Mouse (Mus musculus) hindbrain, embryonic 10.5 days (tissue): ENCODE results near the gene Zfp597. TPM values are rescaled to one million over a fixed set of nuclear protein-coding genes. Genes with fewer than 3 reads are reported as not detected.

Experiments
- polyA plus RNA-seq: library from polyadenylated mRNA; unstranded; fragments of >200 nt; fragmentation: Nextera tagmentation; extraction: Ambion mirVana; gene quantifications from 2 replicates; pipeline ENCODE4 v1.2.1, GENCODE M21; 2016

Zfp597 gene
- polyA plus RNA-seq, 1 experiment from 2014 or later, result 6.1 TPM

Other genes starting within 250 kb of the Zfp597 start
- gene Mefv, start 166.5 kb downstream of the Zfp597 start, polyA plus RNA-seq, result not detected in 2 replicates
- gene Zfp263, start 140.5 kb downstream of the Zfp597 start, polyA plus RNA-seq, result 45.9 and 50.3 TPM in 2 replicates
- not detected in 2 replicates for gene Olfr15, start 53.7 kb downstream of the Zfp597 start, polyA plus RNA-seq
- gene Zfp174, start 37.3 kb downstream of the Zfp597 start, polyA plus RNA-seq, result 0.94 and 1.2 TPM in 2 replicates
- gene Naa60, start 12.2 kb downstream of the Zfp597 start, polyA plus RNA-seq, result 58.0 and 66.1 TPM in 2 replicates
- 2.7 and 5.6 TPM in 2 replicates for gene Gm20695, start 87 bp upstream of the Zfp597 start, polyA plus RNA-seq
- 6.7 and 9.0 TPM in 2 replicates for gene 1700037C18Rik, start 24.1 kb upstream of the Zfp597 start, polyA plus RNA-seq
- 18.7 and 22.4 TPM in 2 replicates for gene Cluap1, start 24.2 kb upstream of the Zfp597 start, polyA plus RNA-seq
- gene Nlrc3, start 92.1 kb upstream of the Zfp597 start, polyA plus RNA-seq, result 1.1 and 1.2 TPM in 2 replicates
- 23.6 and 25.8 TPM in 2 replicates for gene Slx4, start 119.2 kb upstream of the Zfp597 start, polyA plus RNA-seq
- 5.9 and 7.6 TPM in 2 replicates for gene Dnase1, start 152.4 kb upstream of the Zfp597 start, polyA plus RNA-seq
- 83.9 and 90.0 TPM in 2 replicates for gene Trap1, start 193.3 kb upstream of the Zfp597 start, polyA plus RNA-seq